Mouse (Mus musculus) MEL (cell line): Measurements from ENCODE around the gene Btbd11. TPM values are rescaled to one million over a fixed set of nuclear protein-coding genes. Genes with fewer than 3 reads are reported as not detected.

Source experiments
- DNase-seq: peaks from one replicate; pipeline ENCODE4 v3.0.0; 2011; ENCODE audit warnings: low read depth, low spot score
- H3K27ac ChIP-seq: 2 replicates; pipeline ENCODE4 v1.5.1; 2012; ENCODE audit warnings: low read depth, mild to moderate bottlenecking, control low read depth, low read length, moderate library complexity; ENCODE audit not compliant: control insufficient read depth
- H3K27me3 ChIP-seq, 2 experiments: fragments of 150-350 bp in 1 of 2; sonication (generic) in 1 of 2; 2 replicates each; pipeline ENCODE4 v1.6.1; 2012; ENCODE audit warnings: low read length in 2 of 2, mild to moderate bottlenecking in 2 of 2, improper control_type of control experiment in 1 of 2, moderate library complexity in 1 of 2; ENCODE audit not compliant: insufficient read depth in 2 of 2, control insufficient read depth in 1 of 2
- H3K36me3 ChIP-seq, 2 experiments: 2 replicates each; pipeline ENCODE4 v1.6.1; 2012 to 2014; ENCODE audit warnings: low read length in 2 of 2, improper control_type of control experiment in 1 of 2, inconsistent platforms in 1 of 2, mild to moderate bottlenecking in 1 of 2; ENCODE audit not compliant: insufficient read depth in 2 of 2, control insufficient read depth in 1 of 2
- H3K4me1 ChIP-seq, 2 experiments: fragments of 150-350 bp in 1 of 2; sonication (generic) in 1 of 2; 2 replicates each; pipeline ENCODE4 v1.6.1; 2012; ENCODE audit warnings: low read length in 2 of 2, improper control_type of control experiment in 1 of 2, mild to moderate bottlenecking in 1 of 2; ENCODE audit not compliant: insufficient read depth in 2 of 2, control insufficient read depth in 1 of 2
- H3K4me3 ChIP-seq, 2 experiments: fragments of 150-350 bp in 1 of 2; sonication (generic) in 1 of 2; 2 replicates each; pipeline ENCODE4 v1.5.1; 2012; ENCODE audit warnings: low read depth in 2 of 2, low read length in 2 of 2, mild to moderate bottlenecking in 2 of 2, moderate library complexity in 2 of 2, control low read depth in 1 of 2, improper control_type of control experiment in 1 of 2; ENCODE audit not compliant: control insufficient read depth in 1 of 2, insufficient read depth in 1 of 2
- H3K79me2 ChIP-seq: 2 replicates; pipeline ENCODE4 v1.6.1; 2012; ENCODE audit warnings: mild to moderate bottlenecking, low read length, moderate library complexity; ENCODE audit not compliant: control insufficient read depth, poor library complexity, insufficient read depth
- H3K9ac ChIP-seq: 2 replicates; pipeline ENCODE4 v1.6.1; 2012; ENCODE audit warnings: low read depth, mild to moderate bottlenecking, control low read depth, low read length, moderate library complexity; ENCODE audit not compliant: control insufficient read depth, poor library complexity, severe bottlenecking
- H3K9me3 ChIP-seq: fragments of 150-350 bp; sonication (generic); replicated peaks from 2 replicates; pipeline ENCODE4 v1.6.1; 2012; ENCODE audit warnings: mild to moderate bottlenecking, low read length, improper control_type of control experiment, moderate library complexity; ENCODE audit not compliant: insufficient read depth
- BHLHE40 ChIP-seq: IDR thresholded peaks from 2 replicates; pipeline ENCODE4 v1.6.1; 2012; ENCODE audit warnings: low read depth, mild to moderate bottlenecking, inconsistent platforms, low read length, improper control_type of control experiment, borderline replicate concordance
- CHD1 ChIP-seq: IDR thresholded peaks from 2 replicates; pipeline ENCODE4 v1.6.1; 2012; ENCODE audit warnings: low read depth, mild to moderate bottlenecking, inconsistent platforms, low read length, improper control_type of control experiment
- CHD2 ChIP-seq: IDR thresholded peaks from 2 replicates; pipeline ENCODE4 v1.6.1; 2011; ENCODE audit warnings: low read length, improper control_type of control experiment
- CTCF ChIP-seq, 3 experiments: IDR thresholded peaks in 2 of 3; conservative IDR thresholded peaks in 1 of 3; 2 replicates each; pipeline ENCODE4 v1.5.1; 2011 to 2012; ENCODE audit warnings: low read length in 3 of 3, low read depth in 2 of 3, mild to moderate bottlenecking in 2 of 3, improper control_type of control experiment in 1 of 3, inconsistent platforms in 1 of 3, mixed read lengths in 1 of 3, moderate library complexity in 1 of 3; ENCODE audit not compliant: control insufficient read depth in 1 of 3, insufficient read depth in 1 of 3, poor library complexity in 1 of 3, severe bottlenecking in 1 of 3
- ELF1 ChIP-seq: IDR thresholded peaks from 2 replicates; pipeline ENCODE4 v1.6.1; 2014; ENCODE audit warnings: low read depth, mild to moderate bottlenecking, inconsistent platforms, low read length, improper control_type of control experiment, moderate library complexity
- EP300 ChIP-seq, 2 experiments: IDR thresholded peaks; 2 replicates each; pipeline ENCODE4 v1.6.1; 2011; ENCODE audit warnings: improper control_type of control experiment in 2 of 2, low read length in 2 of 2, low read depth in 1 of 2, mild to moderate bottlenecking in 1 of 2
- GABPA ChIP-seq: IDR thresholded peaks from 2 replicates; pipeline ENCODE4 v1.6.1; 2012; ENCODE audit warnings: low read depth, mild to moderate bottlenecking, inconsistent platforms, low read length, improper control_type of control experiment, moderate library complexity
- GATA1 ChIP-seq: IDR thresholded peaks from 2 replicates; pipeline ENCODE4 v1.6.1; 2011; ENCODE audit warnings: low read depth, low read length, improper control_type of control experiment
- JUND ChIP-seq: IDR thresholded peaks from 2 replicates; pipeline ENCODE4 v1.6.1; 2011; ENCODE audit warnings: low read depth, mild to moderate bottlenecking, improper control_type of control experiment, low read length
- MXI1 ChIP-seq: IDR thresholded peaks from 2 replicates; pipeline ENCODE4 v1.6.1; 2011; ENCODE audit warnings: mild to moderate bottlenecking, low read depth, low read length, improper control_type of control experiment
- NELFE ChIP-seq: IDR thresholded peaks from 2 replicates; pipeline ENCODE4 v1.6.1; 2011; ENCODE audit warnings: low read depth, low read length, improper control_type of control experiment
- POLR2A ChIP-seq, 2 experiments: IDR thresholded peaks; 2 replicates each; pipeline ENCODE4 v1.6.1; 2011 to 2012; ENCODE audit warnings: low read length in 2 of 2, mild to moderate bottlenecking in 2 of 2, control low read depth in 1 of 2, improper control_type of control experiment in 1 of 2, low read depth in 1 of 2, moderate library complexity in 1 of 2; ENCODE audit not compliant: control insufficient read depth in 1 of 2, insufficient read depth in 1 of 2, poor library complexity in 1 of 2
- POLR2AphosphoS2 ChIP-seq: IDR thresholded peaks from 2 replicates; pipeline ENCODE4 v1.6.1; 2011; ENCODE audit warnings: low read length, improper control_type of control experiment
- POLR2AphosphoS5 ChIP-seq: IDR thresholded peaks from 2 replicates; pipeline ENCODE4 v1.6.1; 2012; ENCODE audit warnings: low read depth, borderline replicate concordance, mild to moderate bottlenecking, inconsistent platforms, low read length, moderate library complexity, mixed read lengths
- RCOR1 ChIP-seq: IDR thresholded peaks from 2 replicates; pipeline ENCODE4 v1.6.1; 2012; ENCODE audit warnings: low read depth, mild to moderate bottlenecking, inconsistent platforms, low read length, improper control_type of control experiment
- SIN3A ChIP-seq: IDR thresholded peaks from 2 replicates; pipeline ENCODE4 v1.6.1; 2012; ENCODE audit warnings: low read length, improper control_type of control experiment, inconsistent platforms
- TAL1 ChIP-seq: IDR thresholded peaks from 2 replicates; pipeline ENCODE4 v1.6.1; 2012; ENCODE audit warnings: mild to moderate bottlenecking, inconsistent platforms, low read length, moderate library complexity, mixed read lengths
- TBP ChIP-seq: IDR thresholded peaks from 2 replicates; pipeline ENCODE4 v1.8.0; 2011; ENCODE audit warnings: low read depth, low read length, improper control_type of control experiment
- TCF12 ChIP-seq: IDR thresholded peaks from 2 replicates; pipeline ENCODE4 v1.6.1; 2014; ENCODE audit warnings: low read depth, mild to moderate bottlenecking, inconsistent platforms, low read length, improper control_type of control experiment, moderate library complexity
- UBTF ChIP-seq: IDR thresholded peaks from 2 replicates; pipeline ENCODE4 v1.6.1; 2012; ENCODE audit warnings: low read depth, mild to moderate bottlenecking, inconsistent platforms, low read length, improper control_type of control experiment, moderate library complexity, borderline replicate concordance; ENCODE audit not compliant: insufficient read depth
- USF2 ChIP-seq, 2 experiments: IDR thresholded peaks; 2 replicates each; pipeline ENCODE4 v1.6.1; 2011 to 2012; ENCODE audit warnings: improper control_type of control experiment in 2 of 2, low read length in 2 of 2, borderline replicate concordance in 1 of 2, inconsistent platforms in 1 of 2, low read depth in 1 of 2, mild to moderate bottlenecking in 1 of 2; ENCODE audit not compliant: insufficient read depth in 1 of 2
- ZC3H11A ChIP-seq: IDR thresholded peaks from 2 replicates; pipeline ENCODE4 v1.6.1; 2012; ENCODE audit warnings: low read depth, mild to moderate bottlenecking, inconsistent platforms, low read length, improper control_type of control experiment
- ZKSCAN1 ChIP-seq: IDR thresholded peaks from 2 replicates; pipeline ENCODE4 v1.6.1; 2012; ENCODE audit warnings: low read depth, mild to moderate bottlenecking, inconsistent platforms, low read length, improper control_type of control experiment, moderate library complexity
- ZMIZ1 ChIP-seq: IDR thresholded peaks from 2 replicates; pipeline ENCODE4 v1.6.1; 2012; ENCODE audit warnings: low read depth, mild to moderate bottlenecking, inconsistent platforms, low read length, improper control_type of control experiment, moderate library complexity
- ZNF384 ChIP-seq: IDR thresholded peaks from 2 replicates; pipeline ENCODE4 v1.6.1; 2012; ENCODE audit warnings: low read depth, mild to moderate bottlenecking, inconsistent platforms, low read length, improper control_type of control experiment
- polyA plus RNA-seq, 2 experiments: library from polyadenylated mRNA; stranded (reverse) in 1 of 2; unstranded in 1 of 2; fragments of >175 nt in 1 of 2; fragments of >200 nt in 1 of 2; gene quantifications; 2 replicates each; pipeline versions ENCODE4 v1.2.1 to v1.2.4; 2012; ENCODE audit warnings: low replicate concordance in 2 of 2, low read depth in 1 of 2; ENCODE audit not compliant: insufficient read length in 2 of 2, insufficient read depth in 1 of 2, missing spikeins in 1 of 2
- total RNA-seq: library from RNA; depleted of rRNA; stranded (reverse); fragments of 300-350 nt; gene quantifications from 2 replicates; pipeline ENCODE4 v1.2.3, GENCODE M21; 2012

Gene Btbd11
- total and polyA plus RNA-seq, 3 experiments = not detected

DNA sequence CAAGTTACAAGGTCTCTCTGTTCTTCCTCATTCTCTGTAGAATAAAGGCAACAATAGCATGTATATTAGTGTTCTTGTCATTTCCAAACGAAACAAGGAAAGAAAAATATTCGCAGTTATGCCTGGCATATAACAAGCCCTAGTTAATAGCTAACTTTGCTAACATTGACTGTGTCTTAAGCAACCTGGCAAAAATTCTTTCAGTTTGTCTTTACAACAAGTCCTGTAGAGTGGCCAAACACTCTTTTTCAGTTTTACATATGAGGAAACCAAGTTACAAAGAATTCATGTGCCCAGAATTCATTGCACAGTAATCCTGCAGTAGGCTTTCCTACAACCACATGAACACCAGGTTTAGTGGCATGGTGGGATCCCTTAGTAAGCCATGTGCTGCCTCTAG lies 203.4 kb downstream of the Btbd11 start:
- H3K9ac ChIP-seq = no peak overlapping the region
- H3K9me3 ChIP-seq = no peaks in the 10 kb centered on the region
- no peaks in the 10 kb centered on the region for H3K27me3 ChIP-seq
- no peak overlapping the region for H3K27ac ChIP-seq
- no peaks in the 10 kb centered on the region for H3K36me3 ChIP-seq
- no peak overlapping the region for H3K4me3 ChIP-seq
- no peak for DNase-seq
- no peaks in the 10 kb centered on the region for H3K79me2 ChIP-seq
- no peaks in the 10 kb centered on the region for H3K4me1 ChIP-seq
- TF ChIP-seq TCF12 (no peak), CHD1 (no peak)

DNA sequence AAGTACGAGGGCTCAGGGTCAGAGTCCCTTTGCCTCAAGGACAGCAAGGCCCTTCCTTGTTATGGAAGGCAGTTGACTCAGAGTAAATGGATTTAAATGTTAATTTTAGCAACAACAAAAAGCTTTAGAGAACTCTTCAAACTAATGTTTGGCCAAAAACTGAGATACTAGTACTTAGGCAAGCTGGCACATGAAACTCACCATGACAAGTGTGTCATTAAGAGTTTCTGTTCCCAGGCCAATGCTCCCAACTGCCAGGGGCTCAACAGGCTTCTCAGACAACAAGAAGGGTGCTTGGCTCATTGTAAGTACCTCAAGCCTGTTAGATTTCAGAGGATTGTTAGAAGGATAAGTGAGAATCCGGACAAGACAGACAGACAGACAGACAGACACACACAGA lies 204.7 kb downstream of the Btbd11 start:
- no peak for DNase-seq
- Histone ChIP-seq H3K4me1 (no peaks in the 10 kb centered on the region), H3K4me3 (no peak overlapping the region), H3K27ac (no peak overlapping the region), H3K9ac (no peak overlapping the region), H3K79me2 (no peaks in the 10 kb centered on the region), H3K36me3 (no peaks in the 10 kb centered on the region), H3K9me3 (no peaks in the 10 kb centered on the region), H3K27me3 (no peaks in the 10 kb centered on the region)
- TF ChIP-seq NELFE = no peak
- TF ChIP-seq POLR2A (IDR thresholded peaks at IDR 0.05; ENCODE audit: control insufficient read depth in 1 of 2, insufficient read depth in 1 of 2, low read depth in 1 of 2, low read length in 2 of 2, poor library complexity in 1 of 2) = no peak
- no peak for TF ChIP-seq MXI1
- TF ChIP-seq ZMIZ1 = no peak
- no peak for TF ChIP-seq ZC3H11A
- no peak for TF ChIP-seq CHD2
- no peak for TF ChIP-seq POLR2AphosphoS2
- no peak for TF ChIP-seq ELF1
- no peak for TF ChIP-seq JUND
- TF ChIP-seq EP300 (IDR thresholded peaks at IDR 0.05; ENCODE audit: low read depth in 1 of 2, low read length in 2 of 2) = no peak
- TF ChIP-seq GABPA = no peak

DNA sequence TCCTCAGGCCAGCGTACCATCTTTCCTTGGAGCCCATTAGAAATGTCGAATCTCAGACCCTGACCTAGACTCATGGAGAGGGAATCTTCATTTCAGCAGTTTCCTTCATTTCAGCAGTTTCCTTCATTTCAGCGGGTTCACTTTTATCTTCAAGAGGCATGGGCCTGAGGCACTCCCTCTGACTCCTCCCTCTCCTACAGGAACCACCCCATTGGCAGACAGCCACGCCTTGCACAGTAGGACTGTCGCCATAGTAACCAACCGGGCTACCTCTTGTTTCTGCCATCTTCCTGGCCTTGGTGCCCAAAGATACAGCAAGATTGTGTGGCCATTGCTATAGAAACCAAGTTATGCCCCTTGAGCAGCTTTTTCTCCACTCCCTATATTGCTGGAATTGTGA lies 205.4 kb downstream of the Btbd11 start:
- Histone ChIP-seq H3K27ac (no peak overlapping the region), H3K4me1 (no peaks in the 10 kb centered on the region), H3K9ac (no peak overlapping the region), H3K9me3 (no peaks in the 10 kb centered on the region), H3K4me3 (no peak overlapping the region), H3K27me3 (no peaks in the 10 kb centered on the region), H3K36me3 (no peaks in the 10 kb centered on the region), H3K79me2 (no peaks in the 10 kb centered on the region)
- no peak for TF ChIP-seq CHD1
- TF ChIP-seq CHD2 = no peak
- TF ChIP-seq POLR2A (IDR thresholded peaks at IDR 0.05; ENCODE audit: control insufficient read depth in 1 of 2, insufficient read depth in 1 of 2, low read depth in 1 of 2, low read length in 2 of 2, poor library complexity in 1 of 2) = no peak
- TF ChIP-seq POLR2AphosphoS5 = no peak
- TF ChIP-seq SIN3A = no peak
- no peak for TF ChIP-seq JUND
- no peak for TF ChIP-seq USF2 (IDR thresholded peaks at IDR 0.05; ENCODE audit: borderline replicate concordance in 1 of 2, insufficient read depth in 1 of 2, low read depth in 1 of 2, low read length in 2 of 2)
- no peak for TF ChIP-seq TAL1
- no peak for TF ChIP-seq TBP
- no peak for TF ChIP-seq BHLHE40
- TF ChIP-seq CTCF (IDR thresholded peaks at IDR 0.05 in 2 of 3, conservative IDR thresholded peaks at IDR 0.05 in 1 of 3; ENCODE audit: control insufficient read depth in 1 of 3, insufficient read depth in 1 of 3, low read depth in 2 of 3, low read length in 3 of 3, poor library complexity in 1 of 3, severe bottlenecking in 1 of 3) = no peak
- TF ChIP-seq ZNF384 = no peak
- no peak for TF ChIP-seq MXI1
- no peak for TF ChIP-seq ZKSCAN1
- TF ChIP-seq UBTF = no peak
- no peak for TF ChIP-seq GABPA
- TF ChIP-seq NELFE = no peak
- no peak for TF ChIP-seq GATA1
- TF ChIP-seq RCOR1 = no peak
- TF ChIP-seq ZMIZ1 = no peak
- DNase-seq = no peak
